Mouse (Mus musculus): ENCODE measurements at regions not wholly inside any gene's neighbourhood (a gene's known extent, or its start where the extent isn't known, plus 50 kb on each side); places are given as distances from the start of the nearest gene placed in this dataset.

DNA sequence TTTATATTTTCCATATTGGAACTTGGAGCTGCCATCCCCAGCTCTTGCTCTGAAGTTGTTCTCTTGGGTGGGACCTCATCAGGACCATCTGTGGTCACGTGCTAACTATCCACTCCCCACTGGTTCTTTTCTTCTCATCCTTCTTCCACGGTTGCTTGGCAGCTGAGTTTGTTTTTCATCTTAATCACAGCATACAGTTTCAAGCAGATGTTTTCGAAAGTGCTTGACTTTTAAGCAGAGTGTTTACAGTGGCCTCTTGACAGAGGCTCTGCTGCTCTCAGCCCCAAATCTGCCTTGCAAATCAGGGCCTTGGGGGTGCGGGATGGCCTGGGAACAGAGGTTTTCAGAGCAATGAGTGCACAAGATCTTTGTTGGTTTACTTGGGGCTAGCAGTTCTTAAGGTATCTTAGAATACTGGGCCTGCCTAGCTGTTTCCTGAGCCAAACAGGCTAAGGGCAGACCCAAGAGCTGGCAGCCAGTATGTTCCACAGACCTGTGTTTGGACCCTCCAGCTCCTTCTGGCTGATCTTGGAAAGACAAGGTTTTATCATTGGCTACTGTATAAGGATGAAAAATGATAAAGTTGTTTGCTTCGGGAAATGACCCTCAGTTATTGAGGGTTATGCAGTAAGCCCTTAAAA lies 113.0 kb upstream of the Sash1 start:
- no peak for DNase-seq (ENCODE audit: low spot score in 2 of 2)

DNA sequence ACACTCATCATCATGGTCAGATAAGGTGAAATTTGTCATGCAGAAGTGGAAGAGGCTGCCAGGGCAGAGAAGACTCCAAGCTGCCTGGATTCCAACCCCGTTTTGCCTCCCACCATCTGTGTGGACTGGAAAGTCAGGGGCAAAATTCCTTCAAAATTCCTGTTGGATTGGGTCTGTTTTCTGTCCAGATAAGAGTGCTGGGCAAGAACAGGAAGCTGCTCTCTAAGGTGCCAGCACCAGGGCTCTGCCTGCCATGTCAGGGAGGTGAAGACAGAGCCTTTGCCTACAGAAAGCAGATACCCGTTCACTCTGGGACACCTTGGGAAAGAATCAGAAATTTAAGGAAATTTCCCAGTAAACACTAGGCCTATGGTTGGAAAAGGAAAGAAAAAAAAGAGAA lies 112.5 kb upstream of the Sash1 start:
- DNase-seq (ENCODE audit: low spot score in 2 of 2) = no peak

DNA sequence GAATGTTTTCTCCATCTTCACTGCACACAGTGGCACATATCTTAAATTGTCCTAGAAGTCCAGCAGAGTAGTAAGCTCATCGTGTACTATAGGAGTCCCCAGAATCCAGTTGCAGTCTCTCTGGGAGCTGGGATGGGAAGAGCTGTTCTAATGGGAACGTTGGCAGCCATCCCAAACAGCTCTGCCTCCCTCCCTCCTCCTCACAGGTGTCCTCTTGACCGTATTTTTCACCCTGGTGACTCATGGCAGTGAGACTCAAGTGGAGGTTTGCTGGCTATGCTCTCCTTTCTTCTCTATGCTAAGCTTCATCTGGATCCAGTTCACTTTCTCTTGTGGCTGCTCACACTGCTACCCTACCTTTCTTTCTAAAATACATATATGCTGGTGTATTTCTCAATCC lies 109.2 kb upstream of the Sash1 start:
- DNase-seq (ENCODE audit: low spot score in 2 of 2) = no peak

DNA sequence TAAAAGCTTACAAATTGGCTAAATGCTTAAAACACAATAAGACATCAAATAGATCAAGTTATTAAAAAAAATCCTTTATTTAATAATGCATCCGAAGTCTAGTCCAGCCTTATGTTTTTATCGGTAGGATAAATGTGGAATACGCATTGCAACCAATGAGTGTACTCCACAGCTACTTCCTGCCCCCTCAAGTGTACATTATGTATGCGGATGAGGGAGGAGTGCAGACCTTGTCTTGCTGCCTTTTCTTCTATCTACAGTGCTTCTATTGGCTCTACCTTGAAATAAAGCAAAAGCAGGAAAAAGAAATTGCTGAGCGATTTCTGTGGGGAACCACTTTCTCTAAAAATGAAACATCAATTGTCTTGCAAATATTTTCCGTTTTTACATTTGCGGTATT lies 100.5 kb upstream of the Sash1 start:
- DNase-seq (ENCODE audit: low spot score in 2 of 2) = no peak

DNA sequence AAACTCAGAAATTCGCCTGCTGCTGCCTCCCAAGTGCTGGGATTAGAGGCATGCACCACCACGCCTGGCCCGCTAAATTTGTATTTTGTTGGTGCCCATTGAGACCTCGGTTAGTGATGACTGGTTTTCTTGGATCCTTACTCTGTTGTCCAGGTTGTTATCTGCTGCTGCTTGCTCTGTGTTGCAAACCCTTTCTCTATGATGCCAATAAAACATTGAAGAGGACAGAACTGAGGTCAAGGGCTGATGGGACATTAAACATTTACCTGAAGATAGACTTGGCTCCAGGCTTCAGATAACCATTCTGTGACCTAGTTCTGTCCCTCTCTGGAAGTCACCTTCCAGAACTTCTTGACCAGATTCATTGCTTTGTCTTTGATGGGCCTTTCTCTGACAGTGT lies 97.5 kb upstream of the Sash1 start:
- no peak for DNase-seq (ENCODE audit: low spot score in 2 of 2)

DNA sequence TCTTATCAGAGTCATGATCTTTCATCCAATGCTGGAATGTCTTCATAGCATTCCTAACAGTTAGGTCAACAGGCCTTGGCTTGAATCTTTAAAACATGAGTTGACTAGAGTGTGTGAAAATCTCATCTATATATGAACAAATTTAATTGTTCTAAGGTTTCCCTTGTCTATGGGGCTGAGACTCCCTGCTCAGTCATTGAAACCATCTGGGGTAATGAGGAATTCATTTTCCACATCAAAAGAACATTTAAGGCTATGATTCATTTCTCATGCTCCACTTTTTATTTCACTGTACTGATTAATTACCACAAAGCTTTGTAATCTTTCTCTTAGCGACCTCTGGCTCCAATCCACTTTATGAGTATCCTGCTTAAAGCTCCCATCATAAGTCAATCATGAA lies 94.7 kb upstream of the Sash1 start:
- no peak for DNase-seq (ENCODE audit: low spot score in 2 of 2)

DNA sequence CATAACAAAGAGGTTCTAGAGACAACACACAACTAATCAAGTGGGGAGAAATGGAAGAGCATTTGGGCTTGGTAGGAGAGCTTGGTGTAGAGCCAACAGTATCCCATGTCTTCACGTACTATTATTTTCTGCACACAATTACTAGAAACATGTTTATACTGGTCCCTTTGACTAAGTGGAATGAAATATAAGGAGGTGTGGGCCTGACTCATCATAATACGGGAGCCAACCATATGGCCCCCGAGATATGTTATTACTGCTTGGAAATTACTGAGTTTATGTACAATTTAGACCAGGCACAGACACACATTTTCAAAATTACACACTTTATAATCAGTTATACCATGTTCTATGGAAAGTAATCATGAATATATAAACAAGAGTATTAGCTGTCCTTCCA lies 92.7 kb upstream of the Sash1 start:
- DNase-seq (ENCODE audit: low spot score in 2 of 2) = no peak

DNA sequence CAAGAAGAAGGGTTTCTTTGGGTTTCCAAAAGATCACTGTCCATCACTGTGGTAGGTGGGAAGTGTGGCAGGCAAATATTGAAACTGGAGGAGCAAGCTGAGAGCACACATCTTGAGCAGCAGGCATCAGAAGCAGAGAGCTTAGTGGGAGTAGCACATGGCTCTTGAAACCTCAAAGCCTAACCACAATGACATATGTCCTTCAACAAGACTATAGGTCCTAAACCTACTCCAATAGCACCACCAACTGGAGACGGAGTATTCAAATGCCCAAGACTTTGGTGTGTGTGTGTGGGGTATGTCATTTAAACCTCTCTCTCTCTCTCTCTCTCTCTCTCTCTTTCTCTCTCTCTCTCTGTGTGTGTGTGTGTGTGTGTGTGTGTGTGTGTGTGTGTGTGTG lies 88.1 kb upstream of the Sash1 start:
- DNase-seq (ENCODE audit: low spot score in 2 of 2) = no peak

DNA sequence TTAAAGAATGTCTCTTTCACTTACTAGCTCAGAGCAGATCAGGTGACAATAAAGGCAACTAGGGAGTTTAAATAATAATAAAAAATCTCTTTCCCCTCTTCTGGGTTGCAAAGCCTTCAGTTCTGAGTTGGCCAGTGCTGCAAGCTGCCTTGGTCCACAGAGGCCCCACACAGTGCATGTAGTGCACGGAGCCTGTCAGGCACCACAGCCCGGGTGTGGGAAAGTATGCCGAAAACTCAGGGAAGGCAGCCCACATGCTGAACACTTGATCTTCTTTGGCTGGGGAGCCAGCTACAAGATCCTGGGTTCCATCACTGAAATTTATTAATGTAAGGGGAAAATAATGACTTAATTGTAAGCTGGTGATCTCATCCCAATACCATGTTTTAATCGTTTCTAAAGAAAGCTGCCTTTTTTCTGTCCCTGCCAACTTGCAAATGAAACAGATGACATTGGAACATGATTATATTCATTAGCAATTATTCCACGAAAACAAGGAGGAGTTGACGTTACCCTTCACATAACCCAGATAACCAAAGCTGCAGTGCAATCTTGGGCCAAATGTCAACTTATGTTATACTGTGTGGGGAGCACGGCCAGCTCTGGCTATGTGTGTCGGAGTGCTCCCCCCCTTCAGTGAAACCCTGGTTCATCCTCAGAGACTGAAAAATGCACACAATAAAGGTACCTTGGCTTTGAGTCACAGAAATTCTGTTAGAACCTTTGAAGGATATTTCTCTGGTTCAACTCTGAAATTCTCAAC lies 87.1 kb upstream of the Sash1 start:
- DNase-seq (ENCODE audit: low spot score in 2 of 2) = no peak

DNA sequence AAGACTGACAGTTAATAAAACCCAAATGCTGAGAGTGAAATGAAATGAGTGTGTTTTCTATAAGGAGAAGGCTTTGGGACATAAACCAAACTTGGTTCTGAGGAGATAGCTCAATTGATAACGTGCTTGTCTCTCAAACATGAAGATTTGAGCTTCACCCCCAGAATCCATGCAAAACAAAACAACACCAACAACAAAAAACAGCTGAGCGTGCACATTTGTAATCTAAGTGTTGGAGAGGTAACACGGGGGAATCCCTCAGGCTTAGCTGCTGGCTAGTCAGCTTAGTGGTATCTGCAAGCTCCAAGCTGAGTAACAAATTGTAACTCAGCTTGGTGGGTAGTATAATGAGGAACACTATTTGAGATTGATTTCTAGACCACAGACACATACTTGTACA lies 84.9 kb upstream of the Sash1 start:
- DNase-seq (ENCODE audit: low spot score in 2 of 2) = no peak

DNA sequence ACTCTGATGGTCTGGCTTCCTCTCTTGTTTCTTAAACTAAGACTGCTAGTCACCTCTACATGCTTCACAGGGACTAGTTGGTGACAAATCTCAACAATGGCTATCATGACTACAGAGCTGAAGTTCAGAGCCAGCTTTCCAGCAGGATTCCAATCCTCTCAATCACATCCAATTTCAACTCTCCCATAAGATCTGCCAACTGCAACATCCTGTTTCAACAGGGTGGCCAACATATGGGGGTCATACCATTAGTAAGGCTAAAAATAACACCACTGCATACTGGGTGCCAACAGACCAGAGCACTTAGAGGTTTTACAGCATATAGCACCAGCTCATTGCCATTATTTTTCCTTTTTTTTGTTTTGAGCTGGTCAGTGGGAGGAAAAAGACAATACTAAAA lies 83.7 kb upstream of the Sash1 start:
- DNase-seq (ENCODE audit: low spot score in 2 of 2) = no peak

DNA sequence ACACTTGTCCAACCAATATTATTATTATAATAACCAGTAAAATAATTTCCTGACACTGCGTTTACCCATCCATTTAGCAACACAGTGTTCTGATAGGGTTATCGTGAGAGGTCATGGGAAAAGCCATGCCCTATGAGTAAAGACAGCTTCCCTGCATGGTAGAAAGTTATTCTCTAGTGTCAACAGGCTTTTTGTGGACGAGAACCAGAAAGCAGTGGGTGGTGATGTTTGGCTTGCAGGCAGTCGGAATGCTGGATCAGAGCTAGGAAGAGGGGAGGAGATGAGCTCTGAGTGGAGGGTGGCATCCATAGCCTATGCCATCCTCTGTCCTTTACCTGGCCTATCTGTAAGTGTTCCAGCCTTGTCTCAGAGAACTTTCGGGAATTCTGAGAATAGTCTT lies 83.1 kb upstream of the Sash1 start:
- DNase-seq (ENCODE audit: low spot score in 2 of 2) = no peak

DNA sequence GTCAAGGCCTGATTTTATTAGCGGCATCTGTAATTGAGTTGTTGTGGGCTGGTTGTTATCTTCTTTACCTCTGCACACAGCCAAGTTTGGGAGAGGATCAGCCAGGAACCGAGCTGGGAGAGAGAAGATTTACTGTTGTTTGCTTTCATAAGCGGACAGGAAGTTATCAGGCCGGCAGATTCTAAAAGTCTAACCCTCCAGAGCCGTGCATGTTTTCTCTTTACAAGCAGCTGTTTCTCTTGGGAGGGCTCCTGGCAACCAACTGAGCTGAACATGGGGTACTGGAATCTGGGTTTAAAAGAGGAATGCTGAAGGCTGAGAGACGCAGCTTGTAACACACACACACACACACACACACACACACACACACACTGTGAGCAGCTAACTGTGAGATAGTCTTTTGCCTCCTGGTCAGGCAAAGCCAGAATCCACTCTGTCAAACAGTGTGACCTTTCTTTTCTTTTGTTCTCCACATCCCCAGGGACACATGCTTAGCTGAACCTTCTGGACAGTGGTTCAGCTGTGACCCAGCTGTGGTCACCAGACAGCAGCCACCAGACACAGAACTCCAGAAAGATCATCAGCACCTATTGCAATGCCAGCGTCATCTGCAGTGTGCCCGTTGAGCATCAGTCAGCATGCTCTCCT lies 82.5 kb upstream of the Sash1 start:
- DNase-seq (ENCODE audit: low spot score in 2 of 2) = no peak

DNA sequence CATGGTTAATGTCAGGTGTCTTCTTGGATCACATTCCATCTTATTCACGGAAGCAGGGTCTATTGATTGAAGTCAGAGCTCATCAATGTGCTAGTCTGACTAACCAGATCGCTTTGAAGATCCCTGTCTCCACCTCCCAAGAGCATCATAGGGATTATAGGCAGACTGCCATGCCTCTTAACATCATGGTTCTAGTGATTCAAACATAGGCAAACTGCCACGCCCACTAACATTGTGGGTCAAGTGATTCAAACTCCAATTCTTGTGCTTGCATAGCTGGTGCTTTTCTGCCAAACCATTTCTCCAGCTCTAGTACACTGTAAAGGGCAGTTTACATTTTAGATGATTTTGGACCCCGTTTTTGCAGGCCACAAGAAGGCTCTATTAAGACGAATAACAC lies 77.1 kb upstream of the Sash1 start:
- DNase-seq (ENCODE audit: low spot score in 2 of 2) = no peak

DNA sequence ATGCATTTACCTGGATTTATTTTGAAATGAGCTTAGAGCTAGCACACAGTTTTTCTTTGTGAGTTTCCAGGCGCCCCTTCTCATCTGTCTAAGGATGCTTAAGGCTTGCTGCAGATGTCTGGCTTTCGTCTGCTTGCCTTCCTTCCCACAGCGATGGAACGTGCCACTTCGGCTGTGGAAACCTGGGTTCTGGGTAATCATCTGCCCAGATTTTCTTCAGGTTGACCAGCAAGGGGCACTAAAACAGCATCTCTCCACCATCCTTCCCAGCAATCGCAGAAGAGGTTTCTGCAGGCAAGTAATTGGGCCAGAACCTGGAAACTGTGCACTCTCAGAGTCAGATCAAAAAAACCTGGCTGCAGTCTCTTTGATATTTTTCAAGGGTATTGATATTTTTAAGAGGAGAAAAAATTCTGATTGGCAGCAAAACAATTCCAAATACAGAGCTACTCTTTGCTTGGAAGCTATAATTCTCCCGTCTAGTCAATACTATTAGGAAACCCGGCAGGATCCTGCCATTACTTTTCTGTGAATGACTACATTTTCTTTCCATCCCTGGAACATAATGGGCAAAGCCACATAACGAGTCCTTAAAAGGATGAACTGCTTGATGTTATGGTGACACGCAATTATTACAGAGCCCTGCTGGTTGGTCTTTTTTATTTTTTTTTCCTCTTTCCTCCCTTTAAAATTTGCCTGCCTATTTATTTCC lies 75.2 kb upstream of the Sash1 start:
- DNase-seq (ENCODE audit: low spot score in 2 of 2) = no peak

DNA sequence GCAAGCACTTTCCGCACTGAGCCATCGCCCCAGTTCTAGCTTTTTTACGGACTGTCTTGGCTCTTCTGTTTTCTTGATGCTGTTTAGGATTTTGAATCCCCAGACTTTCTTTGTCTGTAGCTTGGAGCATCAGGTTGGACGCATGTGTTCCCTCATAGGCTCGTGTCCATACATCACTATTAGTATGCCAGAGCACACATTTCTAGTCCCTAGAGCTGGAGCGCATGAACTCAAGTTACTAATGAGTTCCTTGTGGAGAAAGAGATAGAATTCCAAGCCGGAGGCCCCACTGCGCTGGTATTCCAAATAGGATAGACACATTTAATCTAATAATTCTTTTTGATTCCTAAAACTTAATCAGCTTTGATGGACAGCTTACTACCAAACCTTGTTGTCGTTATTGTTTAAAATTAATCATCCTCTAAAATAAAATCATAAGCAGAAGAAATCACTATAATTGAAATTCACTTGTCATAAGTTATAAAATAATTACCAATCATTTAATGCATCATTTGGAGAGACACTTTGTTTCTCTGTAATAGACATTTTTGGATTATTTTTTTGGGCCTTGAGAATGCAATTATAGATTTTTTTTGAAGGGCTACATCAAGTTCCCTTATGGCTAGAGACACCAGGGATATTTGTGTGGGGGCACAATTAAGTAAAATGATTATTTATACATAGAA lies 74.5 kb upstream of the Sash1 start:
- no peak for DNase-seq (ENCODE audit: low spot score in 2 of 2)

DNA sequence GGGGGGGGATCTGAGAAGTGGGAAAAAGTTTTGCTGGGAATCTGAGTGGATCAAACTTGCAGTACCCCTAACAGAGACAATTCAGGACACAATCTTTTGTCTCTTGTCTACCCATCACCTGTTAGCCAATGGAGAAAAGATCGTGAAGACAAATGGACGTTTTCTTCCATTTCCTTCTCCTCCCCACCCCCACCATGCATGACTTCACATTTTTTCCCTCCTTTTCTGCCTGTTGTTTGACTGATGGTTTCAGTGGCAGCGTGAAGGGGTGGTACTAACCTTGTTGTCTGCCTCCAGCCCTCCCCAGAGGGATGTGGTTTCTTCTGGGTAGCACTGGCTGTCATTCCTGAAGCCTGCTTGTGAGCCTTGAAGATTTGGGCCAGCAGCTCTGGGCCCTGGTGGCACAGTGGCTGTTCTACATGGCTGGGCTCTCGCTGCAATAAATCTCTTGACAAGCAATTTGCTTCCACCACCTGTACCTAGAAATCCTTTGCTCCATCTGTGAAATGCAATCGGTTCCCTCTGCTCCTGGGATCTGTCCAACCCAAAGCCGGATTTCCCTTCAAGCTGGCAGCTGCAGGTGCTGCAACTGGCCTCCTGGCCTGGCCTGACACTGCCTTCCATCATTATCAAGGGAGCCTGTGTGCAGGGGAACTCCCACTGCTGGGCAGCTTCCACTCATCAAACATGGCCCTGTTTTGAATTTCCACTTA lies 69.8 kb upstream of the Sash1 start:
- DNase-seq (ENCODE audit: low spot score in 2 of 2) = no peak

DNA sequence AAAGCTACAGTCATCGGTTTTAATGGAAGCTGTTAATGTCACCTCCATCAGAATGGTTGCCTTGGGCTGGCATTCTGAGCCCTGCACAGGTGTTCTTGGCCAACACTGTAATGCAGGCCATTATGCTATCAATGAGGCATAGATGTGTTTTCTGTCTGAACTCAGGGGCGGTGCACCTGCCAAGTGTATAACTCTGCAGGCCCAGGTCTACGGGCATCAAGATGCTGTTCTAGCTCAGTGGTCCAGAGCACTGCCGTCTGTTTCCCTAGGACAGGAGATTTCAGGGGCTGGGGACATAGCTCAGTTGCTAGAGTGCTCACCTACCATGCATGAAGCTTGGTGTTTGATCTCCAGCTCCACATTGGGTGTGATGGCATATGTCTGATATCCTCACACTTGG lies 68.1 kb upstream of the Sash1 start:
- no peak for DNase-seq (ENCODE audit: low spot score in 2 of 2)

DNA sequence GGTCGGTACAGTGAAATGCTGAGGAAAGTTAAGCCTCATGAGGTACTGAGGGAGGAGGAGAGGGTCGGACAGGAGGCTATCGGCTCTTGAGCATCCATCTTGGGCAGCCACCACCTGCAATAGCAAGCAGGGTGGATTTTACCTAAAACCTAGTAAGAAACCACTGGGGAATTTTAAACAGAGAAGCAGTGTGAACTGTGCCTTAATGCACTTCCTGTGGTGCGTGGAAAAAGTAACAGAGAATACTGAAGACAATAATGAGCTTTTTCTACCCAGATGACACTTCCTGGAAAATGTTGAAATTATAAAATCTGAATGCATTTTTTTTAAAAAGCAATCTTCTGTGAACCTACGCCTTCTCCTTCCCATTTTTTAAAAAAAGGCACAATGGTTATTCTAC lies 67.1 kb upstream of the Sash1 start:
- no peak for DNase-seq (ENCODE audit: low spot score in 2 of 2)

DNA sequence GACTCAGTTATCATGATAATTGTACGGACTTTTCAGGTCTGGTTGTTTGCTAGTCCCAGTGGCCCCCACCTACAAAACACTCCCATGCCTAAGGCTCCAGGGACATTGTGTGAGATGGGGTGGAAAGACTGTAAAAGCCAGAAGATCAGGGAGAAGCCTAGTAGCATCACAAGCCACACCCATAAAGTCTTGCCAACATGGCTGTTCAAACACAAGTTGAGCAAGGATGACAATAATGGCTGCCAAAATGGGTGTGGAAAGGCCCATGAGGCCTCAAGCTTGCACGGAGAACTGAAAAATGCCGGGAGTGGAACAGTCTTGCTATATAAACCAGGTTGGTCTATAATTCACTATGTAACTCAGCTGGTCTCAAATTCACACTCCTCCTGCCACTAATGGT lies 66.1 kb upstream of the Sash1 start:
- DNase-seq (ENCODE audit: low spot score in 2 of 2) = no peak

DNA sequence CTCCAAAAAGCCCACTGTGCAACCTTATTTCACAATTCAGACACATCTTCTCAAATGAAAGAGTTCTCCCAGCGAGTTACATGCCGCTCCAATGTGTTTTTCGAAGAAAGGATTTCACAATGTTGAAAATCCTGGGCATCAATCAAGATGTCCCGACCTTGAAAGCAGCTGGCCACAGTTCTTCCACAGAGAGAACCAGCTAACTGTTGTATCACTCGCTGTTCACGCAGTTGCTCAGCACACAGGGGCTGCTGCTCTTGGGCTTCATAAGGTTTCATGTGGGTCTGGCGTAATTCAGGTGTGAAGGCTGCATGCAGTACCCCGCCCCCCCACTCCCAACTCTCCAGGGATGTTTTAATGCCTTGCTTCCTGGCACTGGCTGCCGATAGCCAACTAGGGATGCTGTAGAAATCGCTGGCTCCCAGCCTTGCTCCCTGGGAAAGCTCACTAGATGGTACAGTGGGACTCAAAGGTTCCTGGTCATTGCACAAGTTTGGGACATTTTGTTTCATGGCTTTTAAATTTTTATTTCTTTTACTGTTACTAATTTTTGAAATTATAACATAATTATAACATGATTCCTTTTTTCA lies 65.5 kb upstream of the Sash1 start:
- no peak for DNase-seq (ENCODE audit: low spot score in 2 of 2)
